Mouse (Mus musculus) mesoderm, embryonic 11.5 days (tissue): ENCODE measurements around the gene Cited4.

ENCODE experiments used
- DNase-seq: peaks from one replicate; pipeline ENCODE4 v3.0.0-alpha.2; 2012; ENCODE audit warnings: low read depth, low spot score

Cited4 gene

GRCm38 (mm10) chr4:120666358-120667024, at the start of gene Cited4:
TSS of gene Cited4 (plus strand) at chr4:120666572.
- DNase-seq, result peak; percentile 91

GRCm38 (mm10) chr4:120627728-120628127, 38.6 kb upstream of the Cited4 start:
- DNase-seq, result no peak

- no peak for DNase-seq
Measured at GRCm38 (mm10) chr4:120630218-120630931, 36.0 kb upstream of the Cited4 start.

GRCm38 (mm10) chr4:120631828-120632227, 34.5 kb upstream of the Cited4 start:
- no peak for DNase-seq

- no peak for DNase-seq
Measured at GRCm38 (mm10) chr4:120635351-120635750, 31.0 kb upstream of the Cited4 start.

- no peak for DNase-seq
Measured at GRCm38 (mm10) chr4:120641946-120642345, 24.4 kb upstream of the Cited4 start.

- no peak for DNase-seq
Measured at GRCm38 (mm10) chr4:120643899-120644298, 22.5 kb upstream of the Cited4 start.

- peak; percentile 28 for DNase-seq
Measured at GRCm38 (mm10) chr4:120649369-120650207, 16.8 kb upstream of the Cited4 start.

- no peak for DNase-seq
Measured at GRCm38 (mm10) chr4:120650208-120650592, 16.2 kb upstream of the Cited4 start.

- no peak for DNase-seq
Measured at GRCm38 (mm10) chr4:120655898-120656297, 10.5 kb upstream of the Cited4 start.

- no peak for DNase-seq
Measured at GRCm38 (mm10) chr4:120660485-120660884, 5.9 kb upstream of the Cited4 start.

GRCm38 (mm10) chr4:120664601-120665000, 1.8 kb upstream of the Cited4 start:
- no peak for DNase-seq

- no peak for DNase-seq
Measured at GRCm38 (mm10) chr4:120665144-120665700, 1.1 kb upstream of the Cited4 start.

GRCm38 (mm10) chr4:120665782-120666181, 590 bp upstream of the Cited4 start:
- DNase-seq, result no peak

- peak; percentile 57 for DNase-seq
Measured at GRCm38 (mm10) chr4:120667045-120667501, 701 bp downstream of the Cited4 start.

GRCm38 (mm10) chr4:120667555-120667954, 1.2 kb downstream of the Cited4 start:
- no peak for DNase-seq

GRCm38 (mm10) chr4:120668551-120668950, 2.2 kb downstream of the Cited4 start:
- DNase-seq, result no peak

GRCm38 (mm10) chr4:120669585-120669984, 3.2 kb downstream of the Cited4 start:
- no peak for DNase-seq

GRCm38 (mm10) chr4:120671046-120671445, 4.7 kb downstream of the Cited4 start:
- no peak for DNase-seq

- no peak for DNase-seq
Measured at GRCm38 (mm10) chr4:120673606-120674005, 7.2 kb downstream of the Cited4 start.

GRCm38 (mm10) chr4:120674775-120675451, 8.5 kb downstream of the Cited4 start:
- no peak for DNase-seq
